Mouse (Mus musculus) erythroblast, embryonic 14.5 days (primary cell): ENCODE measurements at regions not wholly inside any gene's neighbourhood (a gene's known extent, or its start where the extent isn't known, plus 50 kb on each side); places are given as distances from the start of the nearest gene placed in this dataset.

Source experiments
- H3K27me3 ChIP-seq: 2 replicates; pipeline ENCODE4 v1.6.1; 2012; ENCODE audit warnings: inconsistent platforms; ENCODE audit not compliant: control insufficient read depth
- H3K36me3 ChIP-seq: 2 replicates; pipeline ENCODE4 v1.6.1; 2012; ENCODE audit warnings: mild to moderate bottlenecking, inconsistent platforms; ENCODE audit not compliant: control insufficient read depth
- H3K4me1 ChIP-seq: 2 replicates; pipeline ENCODE4 v1.6.1; 2012; ENCODE audit warnings: inconsistent platforms; ENCODE audit not compliant: control insufficient read depth
- H3K4me3 ChIP-seq: replicated peaks from 2 replicates; pipeline ENCODE3; 2012; ENCODE audit warnings: moderate library complexity, mild to moderate bottlenecking, inconsistent platforms
- H3K9me3 ChIP-seq: 2 replicates; pipeline ENCODE4 v1.6.1; 2012; ENCODE audit warnings: low read length, inconsistent platforms, mixed read lengths; ENCODE audit not compliant: control insufficient read depth
- GATA1 ChIP-seq: IDR thresholded peaks from 2 replicates; pipeline ENCODE4 v1.6.1; 2012; ENCODE audit warnings: low read length, inconsistent platforms, mixed read lengths
- TAL1 ChIP-seq: IDR thresholded peaks from 3 replicates; pipeline ENCODE4 v1.6.1; 2012; ENCODE audit warnings: low read length, inconsistent platforms, mixed read lengths

- peaks cover 3% of the 10 kb centered on the region; the same call in 1 of the 2 replicates for H3K9me3 ChIP-seq
- no peaks in the 10 kb centered on the region for H3K4me1 ChIP-seq
- H3K36me3 ChIP-seq: no peaks in the 10 kb centered on the region
- no peaks in the 10 kb centered on the region for H3K27me3 ChIP-seq
- TF ChIP-seq TAL1: no peak
- TF ChIP-seq GATA1: no peak
- H3K4me3 ChIP-seq: no peak overlapping the region
These were observed 159.6 kb downstream of the Lyplal1 start for GRCm38 (mm10) chr1:185957557-185957956.

- Histone ChIP-seq H3K36me3 (no peaks in the 10 kb centered on the region), H3K4me1 (no peaks in the 10 kb centered on the region), H3K9me3 (peaks cover 3% of the 10 kb centered on the region; the same call in 1 of the 2 replicates), H3K4me3 (no peak overlapping the region), H3K27me3 (no peaks in the 10 kb centered on the region)
- TF ChIP-seq GATA1 (no peak), TAL1 (no peak)
These were observed 158.8 kb downstream of the Lyplal1 start for GRCm38 (mm10) chr1:185958276-185958675.

- no peak overlapping the region for H3K4me3 ChIP-seq
- H3K36me3 ChIP-seq: no peaks in the 10 kb centered on the region
- no peaks in the 10 kb centered on the region for H3K4me1 ChIP-seq
- H3K9me3 ChIP-seq: peaks cover 3% of the 10 kb centered on the region; the same call in 1 of the 2 replicates
- H3K27me3 ChIP-seq: no peaks in the 10 kb centered on the region
- TF ChIP-seq GATA1 (no peak), TAL1 (no peak)
These were observed 154.5 kb downstream of the Lyplal1 start for GRCm38 (mm10) chr1:185962606-185963005.

- no peaks in the 10 kb centered on the region for H3K36me3 ChIP-seq
- TF ChIP-seq GATA1 (no peak), TAL1 (no peak)
- H3K4me1 ChIP-seq: no peaks in the 10 kb centered on the region
- H3K9me3 ChIP-seq: no peaks in the 10 kb centered on the region
- no peaks in the 10 kb centered on the region for H3K27me3 ChIP-seq
- no peak overlapping the region for H3K4me3 ChIP-seq
These were observed 153.3 kb downstream of the Lyplal1 start for GRCm38 (mm10) chr1:185963773-185964172.

GRCm38 (mm10) chr1:185964426-185964825 lies 152.7 kb downstream of the Lyplal1 start:
- Histone ChIP-seq H3K4me1 (no peaks in the 10 kb centered on the region), H3K36me3 (no peaks in the 10 kb centered on the region), H3K4me3 (no peak overlapping the region), H3K9me3 (no peaks in the 10 kb centered on the region), H3K27me3 (no peaks in the 10 kb centered on the region)
- TF ChIP-seq TAL1 (no peak), GATA1 (no peak)

GRCm38 (mm10) chr1:185967227-185967626 lies 149.9 kb downstream of the Lyplal1 start:
- no peaks in the 10 kb centered on the region for H3K36me3 ChIP-seq
- H3K9me3 ChIP-seq: no peaks in the 10 kb centered on the region
- TF ChIP-seq TAL1 (no peak), GATA1 (no peak)
- H3K4me1 ChIP-seq: no peaks in the 10 kb centered on the region
- no peak overlapping the region for H3K4me3 ChIP-seq
- no peaks in the 10 kb centered on the region for H3K27me3 ChIP-seq

- Histone ChIP-seq H3K4me1 (no peaks in the 10 kb centered on the region), H3K4me3 (no peak overlapping the region), H3K27me3 (no peaks in the 10 kb centered on the region), H3K36me3 (no peaks in the 10 kb centered on the region), H3K9me3 (no peaks in the 10 kb centered on the region)
- TF ChIP-seq GATA1: no peak
- TF ChIP-seq TAL1: no peak
These were observed 149.3 kb downstream of the Lyplal1 start for GRCm38 (mm10) chr1:185967816-185968215.

- Histone ChIP-seq H3K9me3 (no peaks in the 10 kb centered on the region), H3K4me3 (no peak overlapping the region), H3K36me3 (no peaks in the 10 kb centered on the region), H3K4me1 (no peaks in the 10 kb centered on the region), H3K27me3 (no peaks in the 10 kb centered on the region)
- TF ChIP-seq TAL1: no peak
- TF ChIP-seq GATA1: no peak
These were observed 148.5 kb downstream of the Lyplal1 start for GRCm38 (mm10) chr1:185968642-185969041.

GRCm38 (mm10) chr1:185969231-185969630 lies 147.9 kb downstream of the Lyplal1 start:
- no peaks in the 10 kb centered on the region for H3K9me3 ChIP-seq
- no peak overlapping the region for H3K4me3 ChIP-seq
- H3K36me3 ChIP-seq: no peaks in the 10 kb centered on the region
- no peaks in the 10 kb centered on the region for H3K27me3 ChIP-seq
- H3K4me1 ChIP-seq: no peaks in the 10 kb centered on the region
- no peak for TF ChIP-seq GATA1
- TF ChIP-seq TAL1: no peak

GRCm38 (mm10) chr1:185977075-185977474 lies 140.0 kb downstream of the Lyplal1 start:
- no peaks in the 10 kb centered on the region for H3K9me3 ChIP-seq
- no peaks in the 10 kb centered on the region for H3K36me3 ChIP-seq
- H3K27me3 ChIP-seq: no peaks in the 10 kb centered on the region
- TF ChIP-seq TAL1: no peak
- no peak for TF ChIP-seq GATA1
- no peaks in the 10 kb centered on the region for H3K4me1 ChIP-seq
- H3K4me3 ChIP-seq: no peak overlapping the region
